Comparison of ENCODE assay signal across 1 mouse cellular context in the genomic region with DNA sequence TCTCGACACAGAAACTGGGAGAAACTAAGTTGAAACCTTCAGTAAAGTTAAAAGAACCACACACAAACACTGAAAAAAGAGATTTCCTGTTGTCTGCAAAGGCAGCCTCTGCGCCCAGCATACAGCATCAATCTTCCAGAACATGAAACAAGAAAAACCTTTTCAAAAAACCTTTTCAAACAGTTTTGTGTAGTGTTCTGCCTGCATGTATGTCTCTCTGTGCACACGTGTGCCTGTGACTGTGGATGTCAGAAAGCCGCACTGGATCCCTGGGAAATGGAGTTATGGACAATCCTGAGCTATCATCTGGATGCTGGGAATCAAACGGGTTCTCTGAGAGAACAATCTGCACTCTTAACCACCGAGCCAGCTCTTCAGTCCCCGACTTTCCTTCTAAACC.
TF ChIP-seq lines count a peak whose summit lies in the region.

No protein-coding gene starts in this region.

TF ChIP-seq in CH12.LX, 34 proteins besides CTCF, POLR2A, EP300 and RAD21 (continued from another document):
- no peak for TF ChIP-seq MEF2A (IDR thresholded peaks at IDR 0.05; ENCODE audit: borderline replicate concordance, low read depth, low read length)
- TF ChIP-seq TBP (conservative IDR thresholded peaks at IDR 0.05; ENCODE audit: low read depth, low read length): no peak
- TF ChIP-seq CHD2 (IDR thresholded peaks at IDR 0.05; ENCODE audit: low read length): no peak
- TF ChIP-seq CHD1 (IDR thresholded peaks at IDR 0.05; ENCODE audit: low read depth, low read length): no peak
- no peak for TF ChIP-seq KAT2A (IDR thresholded peaks at IDR 0.05; ENCODE audit: insufficient replicate concordance, low read length)
- no peak for TF ChIP-seq IRF4 (IDR thresholded peaks at IDR 0.05; ENCODE audit: low read depth, low read length)
- no peak for TF ChIP-seq RCOR1 (conservative IDR thresholded peaks at IDR 0.05; ENCODE audit: low read depth, low read length)
TF ChIP-seq in CH12.LX: peak in this region for 0.
